Mouse (Mus musculus): ENCODE results near the gene Kcnk3. TPM values are rescaled to one million over a fixed set of nuclear protein-coding genes. Genes with fewer than 3 reads are reported as not detected.

Gene Kcnk3
- total RNA-seq (2014; fragmentation: Nextera tagmentation) = not detected in 2 replicates
- 0.04 TPM in 1 of 2 replicates, not detected in the other for total RNA-seq (2017)

- peak; percentile 61; the same call in 1 of the 2 replicates for ATAC-seq (replicated peaks; ENCODE audit: low FRiP score, low TSS enrichment, poor library complexity, severe bottlenecking)
These were observed at the start of gene Kcnk3 for GRCm38 (mm10) chr5:30587681-30588300. Gene Kcnk3, plus strand, starts transcription at chr5:30588170.

GRCm38 (mm10) chr5:30545698-30546097 is 42.3 kb upstream of the Kcnk3 start, which contains the start of gene Cib4:
Gene Cib4, minus strand, starts transcription at chr5:30545836.
- no peak for ATAC-seq (replicated peaks; ENCODE audit: low FRiP score, low TSS enrichment, poor library complexity, severe bottlenecking)

GRCm38 (mm10) chr5:30548681-30549080 is 39.3 kb upstream of the Kcnk3 start:
- ATAC-seq (replicated peaks; ENCODE audit: low FRiP score, low TSS enrichment, poor library complexity, severe bottlenecking) = no peak

GRCm38 (mm10) chr5:30550334-30551021 is 37.5 kb upstream of the Kcnk3 start:
- peak; percentile 84 for ATAC-seq (replicated peaks; ENCODE audit: low FRiP score, low TSS enrichment, poor library complexity, severe bottlenecking)

- ATAC-seq (replicated peaks; ENCODE audit: low FRiP score, low TSS enrichment, poor library complexity, severe bottlenecking) = no peak
These were observed 36.8 kb upstream of the Kcnk3 start for GRCm38 (mm10) chr5:30551022-30551638.

GRCm38 (mm10) chr5:30552006-30552405 is 36.0 kb upstream of the Kcnk3 start:
- ATAC-seq (replicated peaks; ENCODE audit: low FRiP score, low TSS enrichment, poor library complexity, severe bottlenecking) = no peak

- ATAC-seq (replicated peaks; ENCODE audit: low FRiP score, low TSS enrichment, poor library complexity, severe bottlenecking) = no peak
These were observed 34.0 kb upstream of the Kcnk3 start for GRCm38 (mm10) chr5:30553936-30554335.

- no peak for ATAC-seq (replicated peaks; ENCODE audit: low FRiP score, low TSS enrichment, poor library complexity, severe bottlenecking)
These were observed 33.0 kb upstream of the Kcnk3 start for GRCm38 (mm10) chr5:30554981-30555380.

- ATAC-seq (replicated peaks; ENCODE audit: low FRiP score, low TSS enrichment, poor library complexity, severe bottlenecking) = no peak
These were observed 31.7 kb upstream of the Kcnk3 start for GRCm38 (mm10) chr5:30556284-30556683.

- ATAC-seq (replicated peaks; ENCODE audit: low FRiP score, low TSS enrichment, poor library complexity, severe bottlenecking) = no peak
These were observed 28.5 kb upstream of the Kcnk3 start for GRCm38 (mm10) chr5:30559421-30559820.

GRCm38 (mm10) chr5:30559986-30560493 is 27.9 kb upstream of the Kcnk3 start:
- ATAC-seq (replicated peaks; ENCODE audit: low FRiP score, low TSS enrichment, poor library complexity, severe bottlenecking) = no peak

GRCm38 (mm10) chr5:30568479-30568878 is 19.5 kb upstream of the Kcnk3 start:
- no peak for ATAC-seq (replicated peaks; ENCODE audit: low FRiP score, low TSS enrichment, poor library complexity, severe bottlenecking)

- no peak for ATAC-seq (replicated peaks; ENCODE audit: low FRiP score, low TSS enrichment, poor library complexity, severe bottlenecking)
These were observed 16.1 kb upstream of the Kcnk3 start for GRCm38 (mm10) chr5:30571820-30572219.

- ATAC-seq (replicated peaks; ENCODE audit: low FRiP score, low TSS enrichment, poor library complexity, severe bottlenecking) = no peak
These were observed 13.6 kb upstream of the Kcnk3 start for GRCm38 (mm10) chr5:30574367-30574766.

GRCm38 (mm10) chr5:30576233-30576632 is 11.7 kb upstream of the Kcnk3 start:
- peak; percentile 77 for ATAC-seq (replicated peaks; ENCODE audit: low FRiP score, low TSS enrichment, poor library complexity, severe bottlenecking)

- no peak for ATAC-seq (replicated peaks; ENCODE audit: low FRiP score, low TSS enrichment, poor library complexity, severe bottlenecking)
These were observed 10.7 kb upstream of the Kcnk3 start for GRCm38 (mm10) chr5:30577251-30577650.

GRCm38 (mm10) chr5:30577654-30578310 is 10.2 kb upstream of the Kcnk3 start:
- no peak for ATAC-seq (replicated peaks; ENCODE audit: low FRiP score, low TSS enrichment, poor library complexity, severe bottlenecking)

- no peak for ATAC-seq (replicated peaks; ENCODE audit: low FRiP score, low TSS enrichment, poor library complexity, severe bottlenecking)
These were observed 9.4 kb upstream of the Kcnk3 start for GRCm38 (mm10) chr5:30578445-30579080.

- no peak for ATAC-seq (replicated peaks; ENCODE audit: low FRiP score, low TSS enrichment, poor library complexity, severe bottlenecking)
These were observed 7.2 kb upstream of the Kcnk3 start for GRCm38 (mm10) chr5:30580725-30581124.

Data from megakaryocyte-erythroid progenitor cell, adult 5-6 weeks (primary cell).